Mouse (Mus musculus) brain, embryonic 14.5 days (tissue): Measurements from ENCODE around the gene Prkar2a.

Source experiments
- CTCF ChIP-seq: fragments of 200-500 bp; IDR thresholded peaks from 2 replicates; pipeline ENCODE4 v1.5.1; 2012; ENCODE audit warnings: inconsistent platforms, mild to moderate bottlenecking, moderate library complexity, borderline replicate concordance; ENCODE audit not compliant: insufficient read depth, insufficient read length; ENCODE audit errors: extremely low read depth
- POLR2A ChIP-seq: fragments of 200-500 bp; IDR thresholded peaks from 2 replicates; pipeline ENCODE4 v1.6.1; 2012; ENCODE audit warnings: mild to moderate bottlenecking, inconsistent platforms, borderline replicate concordance; ENCODE audit not compliant: poor library complexity, insufficient read depth, insufficient read length, severe bottlenecking; ENCODE audit errors: extremely low read depth

GRCm38 (mm10) chr9:108748600-108749183, 59.6 kb downstream of the Prkar2a start:
- TF ChIP-seq CTCF = no peak
- no peak for TF ChIP-seq POLR2A
